Mouse (Mus musculus) embryonic stem cell, embryonic (primary cell): Measurements from ENCODE around the gene Cacng6.

Experiments used
- CTCF ChIA-PET, 4 experiments: fragments of 300-600 bp in 2 of 4; fragments of 350-600 bp in 2 of 4; sonication (Branson Sonifier 250); formaldehyde crosslinking; loops; one replicate each; lab custom pipeline; 2022; ENCODE audit warnings: inconsistent platforms in 2 of 4; lab: Charles Lee
- POLR2A ChIA-PET, 4 experiments: fragments of 300-600 bp in 2 of 4; fragments of 350-600 bp in 2 of 4; sonication (Branson Sonifier 250); formaldehyde crosslinking; loops; one replicate each; lab custom pipeline; 2022; ENCODE audit warnings: antibody characterized with exemption in 4 of 4, inconsistent platforms in 1 of 4; lab: Charles Lee

Cacng6 gene

GRCm38 (mm10) chr7:3440526-3440925, 16.5 kb downstream of the Cacng6 start:
- ChIA-PET CTCF (interaction anchor here (0.5 to 3.6 kb wide), 44 partner anchors 8 to 252 kb away, joined by 3 to 43 read pairs (median 4); partner anchors contain the start of genes Cacng6 (in 2 of the 4), Mboat7 (in 1 of the 4) and Tsen34 (in 1 of the 4)), POLR2A (interaction anchor here (0.6 to 6.9 kb wide), 46 partner anchors 8 to 265 kb away, joined by 3 to 78 read pairs (median 4); partner anchors contain the start of genes Mboat7 (in 3 of the 4), Cacng6 (in 2 of the 4), Tarm1 (in 1 of the 4) and Tsen34 (in 1 of the 4))

DNA sequence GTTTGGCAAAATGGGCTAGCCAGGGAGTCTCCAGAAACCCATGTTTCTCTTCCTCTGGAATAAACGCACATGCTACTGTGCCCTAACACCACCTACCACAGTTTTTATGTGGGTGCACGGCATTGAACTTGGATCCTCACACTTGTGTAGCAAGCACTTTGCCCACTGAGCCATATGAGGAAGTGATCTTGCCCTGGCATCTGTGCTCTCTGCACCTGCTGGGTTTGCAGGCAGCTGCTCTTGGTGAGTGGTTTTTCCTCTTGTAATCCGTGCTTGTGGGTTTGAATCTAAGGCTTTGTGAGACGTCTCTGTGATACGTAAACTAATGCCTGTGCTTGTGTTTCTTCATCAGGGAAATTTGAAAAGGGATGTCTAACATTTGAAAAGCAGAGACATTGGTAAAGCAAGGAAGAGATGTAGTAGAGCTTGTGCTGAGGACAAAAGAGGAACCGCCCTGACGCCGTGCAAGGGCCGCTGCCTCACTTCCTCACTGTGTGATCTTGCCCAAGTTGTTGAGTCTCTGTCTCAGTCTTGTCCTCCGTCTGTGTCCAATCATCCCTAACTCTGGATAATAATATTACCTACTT, 18.6 kb downstream of the Cacng6 start:
- ChIA-PET POLR2A (interaction anchor here in 3 of 4 experiments (0.7 to 6.9 kb wide), 6 partner anchors 8 to 32 kb away, joined by 3 to 78 read pairs (median 4); no protein-coding TSS in a partner anchor), CTCF (no interaction called here)

GRCm38 (mm10) chr7:3444678-3445077, 20.7 kb downstream of the Cacng6 start:
- CTCF ChIA-PET, result interaction anchor here in 1 of 4 experiments (0.6 kb wide), 1 partner anchor 136 kb away, joined by 3 read pairs; no protein-coding TSS in a partner anchor
- POLR2A ChIA-PET, result interaction anchor here (0.6 to 6.9 kb wide), 5 partner anchors 7 to 98 kb away, joined by 3 to 78 read pairs (median 3); no protein-coding TSS in a partner anchor

DNA sequence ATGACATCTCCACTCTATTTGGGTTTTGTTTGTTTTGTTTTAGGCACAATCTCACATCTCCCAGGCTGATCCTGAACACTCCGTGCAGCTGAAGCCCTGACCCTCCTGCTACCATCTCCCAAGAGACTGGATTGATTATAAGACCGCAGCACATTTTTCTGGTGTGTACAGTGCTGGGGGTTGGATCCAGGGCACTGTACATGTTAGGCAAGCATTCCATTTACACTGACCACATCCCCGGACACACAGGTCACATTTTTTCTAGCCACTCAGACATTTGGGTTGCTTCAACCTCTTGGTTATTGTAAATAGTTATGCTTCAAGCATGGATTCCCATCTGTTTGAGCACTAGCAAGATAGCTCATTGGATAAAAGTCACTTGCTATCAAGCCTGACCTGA, 22.6 kb downstream of the Cacng6 start:
- CTCF ChIA-PET, result interaction anchor here in 1 of 4 experiments (1.1 kb wide), 1 partner anchor 28 kb away, joined by 3 read pairs; no protein-coding TSS in a partner anchor
- POLR2A ChIA-PET, result interaction anchor here in 2 of 4 experiments (0.6 to 4.2 kb wide), 4 partner anchors 23 to 218 kb away, joined by 3 to 23 read pairs (median 4); partner anchors contain the start of gene Cacng6 (in 1 of the 2)

- POLR2A ChIA-PET, result interaction anchor here in 2 of 4 experiments (0.7 to 4.2 kb wide), 4 partner anchors 23 to 196 kb away, joined by 3 to 23 read pairs (median 4); partner anchors contain the start of gene Cacng6 (in 1 of the 2)
- CTCF ChIA-PET, result interaction anchor here in 1 of 4 experiments (1.1 kb wide), 1 partner anchor 28 kb away, joined by 3 read pairs; no protein-coding TSS in a partner anchor
Measured at GRCm38 (mm10) chr7:3447026-3447425, 23.0 kb downstream of the Cacng6 start.

- ChIA-PET CTCF (interaction anchor here (0.5 to 3.7 kb wide), 36 partner anchors 8 to 1022 kb away, joined by 3 to 43 read pairs (median 4); partner anchors contain the start of genes Myadm (in 1 of the 4) and Prkcg (in 1 of the 4)), POLR2A (interaction anchor here in 3 of 4 experiments (0.8 to 8.6 kb wide), 32 partner anchors 8 to 248 kb away, joined by 3 to 78 read pairs (median 4); partner anchors contain the start of genes Cacng6 (in 2 of the 3), Ndufa3 (in 2 of the 3), Myadm (in 1 of the 3) and Prkcg (in 1 of the 3))
Measured at GRCm38 (mm10) chr7:3448737-3449454, 24.9 kb downstream of the Cacng6 start.

- POLR2A ChIA-PET, result interaction anchor here in 2 of 4 experiments (0.6 to 8.6 kb wide), 37 partner anchors 9 to 243 kb away, joined by 3 to 78 read pairs (median 4); partner anchors contain the start of genes Mboat7 (in 2 of the 2), Ndufa3 (in 2 of the 2), Cacng6 (in 1 of the 2) and Tsen34 (in 1 of the 2)
- CTCF ChIA-PET, result interaction anchor here in 3 of 4 experiments (0.9 to 3.7 kb wide), 7 partner anchors 10 to 44 kb away, joined by 3 to 43 read pairs (median 4); partner anchors contain the start of gene Cacng6 (in 1 of the 3)
Measured at GRCm38 (mm10) chr7:3450671-3451070, 26.7 kb downstream of the Cacng6 start.

- ChIA-PET CTCF (interaction anchor here in 3 of 4 experiments (0.6 to 3.7 kb wide), 5 partner anchors 11 to 255 kb away, joined by 3 to 43 read pairs (median 4); no protein-coding TSS in a partner anchor), POLR2A (interaction anchor here in 3 of 4 experiments (0.5 to 8.6 kb wide), 37 partner anchors 9 to 242 kb away, joined by 3 to 78 read pairs (median 4); partner anchors contain the start of genes Cacng6 (in 1 of the 3), Mboat7 (in 1 of the 3), Ndufa3 (in 1 of the 3) and Tsen34 (in 1 of the 3))
Measured at GRCm38 (mm10) chr7:3451161-3451560, 27.2 kb downstream of the Cacng6 start.

GRCm38 (mm10) chr7:3452821-3453485, 29.0 kb downstream of the Cacng6 start:
- POLR2A ChIA-PET, result interaction anchor here (0.6 to 8.6 kb wide), 25 partner anchors 7 to 788 kb away, joined by 3 to 78 read pairs (median 4); partner anchors contain the start of genes Cacng6 (in 1 of the 4) and Mboat7 (in 1 of the 4)
- CTCF ChIA-PET, result interaction anchor here (0.5 to 1.9 kb wide), 15 partner anchors 13 to 1025 kb away, joined by 3 to 11 read pairs (median 4); no protein-coding TSS in a partner anchor

DNA sequence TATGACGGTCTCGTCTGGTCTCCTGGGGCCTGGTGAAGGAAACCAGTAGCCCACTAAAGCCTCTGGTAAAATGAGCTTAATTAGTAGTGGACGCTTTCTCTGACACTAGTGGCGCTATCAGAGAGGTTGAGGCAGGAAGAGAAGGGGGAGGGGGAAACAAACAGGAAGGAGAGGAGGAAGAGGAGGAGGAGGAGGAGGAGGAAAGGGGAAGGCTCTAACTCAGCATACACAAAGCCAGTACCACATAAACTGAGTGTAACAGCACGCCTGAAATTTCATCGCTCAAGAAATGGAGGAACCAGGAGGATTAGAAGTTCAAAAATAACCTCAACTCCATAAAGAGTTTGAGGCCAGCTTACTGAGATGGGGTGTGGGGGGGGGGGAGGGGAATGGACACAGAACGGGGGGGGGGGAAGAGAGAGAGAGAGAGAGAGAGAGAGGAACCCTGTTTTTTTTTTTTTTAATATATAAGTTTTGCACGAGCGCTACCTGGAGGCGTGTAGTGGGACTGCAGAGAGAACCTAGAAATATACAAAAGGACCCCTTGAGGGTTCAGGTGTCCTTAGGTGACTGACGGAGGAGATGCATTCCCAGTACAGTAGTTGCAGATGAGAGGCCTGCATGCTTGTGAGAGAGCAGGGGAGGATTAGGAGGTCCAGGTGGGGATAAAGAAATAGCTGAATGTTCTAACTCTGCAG, 29.6 kb downstream of the Cacng6 start:
- POLR2A ChIA-PET, result interaction anchor here in 2 of 4 experiments (0.8 to 8.6 kb wide), 13 partner anchors 9 to 241 kb away, joined by 3 to 78 read pairs (median 6); partner anchors contain the start of gene Cacng6 (in 1 of the 2)
- CTCF ChIA-PET, result interaction anchor here (0.5 to 1.9 kb wide), 18 partner anchors 13 to 1025 kb away, joined by 3 to 11 read pairs (median 3); partner anchors contain the start of genes Myadm (in 1 of the 4) and Prkcg (in 1 of the 4)

DNA sequence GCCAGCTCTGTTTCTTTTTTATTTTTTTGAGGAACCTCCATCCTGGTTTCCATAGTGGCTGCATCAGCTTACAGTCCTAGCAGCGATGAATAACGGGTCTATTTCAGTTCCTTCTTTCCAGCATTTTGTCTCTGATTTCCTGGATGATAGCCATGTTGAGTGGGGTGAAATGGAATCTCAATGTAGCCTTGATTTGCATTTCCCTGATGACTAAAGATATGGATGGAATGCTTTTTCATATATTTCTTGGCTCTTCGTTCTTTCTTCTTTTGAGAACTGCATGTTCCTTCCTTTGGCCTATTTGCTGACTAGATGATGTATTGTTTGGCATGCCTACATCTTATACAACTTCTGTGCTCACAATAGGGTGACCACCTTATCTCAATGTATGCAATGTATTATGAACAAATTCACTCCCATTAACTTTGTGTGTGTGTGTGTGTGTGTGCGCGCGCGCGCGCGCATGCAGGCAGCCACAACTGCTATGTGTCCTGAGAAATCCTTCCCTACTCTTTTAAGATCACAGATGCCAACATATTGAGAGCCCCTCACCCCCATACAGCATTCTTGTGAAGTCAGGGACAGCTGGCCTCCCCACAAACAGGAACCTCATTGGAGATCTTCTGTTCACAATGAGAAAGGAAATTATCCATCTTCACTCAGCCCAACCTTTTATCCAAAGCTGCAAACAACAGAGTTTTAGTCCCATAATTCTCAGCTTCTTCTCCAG, 33.3 kb downstream of the Cacng6 start:
- CTCF ChIA-PET, result interaction anchor here in 3 of 4 experiments (0.7 to 1.2 kb wide), 3 partner anchors 14 to 87 kb away, joined by 4 to 7 read pairs (median 5); no protein-coding TSS in a partner anchor
- POLR2A ChIA-PET, result interaction anchor here in 2 of 4 experiments (0.5 to 1.6 kb wide), 6 partner anchors 17 to 235 kb away, joined by 3 to 5 read pairs (median 3); partner anchors contain the start of gene Tsen34 (in 1 of the 2)

DNA sequence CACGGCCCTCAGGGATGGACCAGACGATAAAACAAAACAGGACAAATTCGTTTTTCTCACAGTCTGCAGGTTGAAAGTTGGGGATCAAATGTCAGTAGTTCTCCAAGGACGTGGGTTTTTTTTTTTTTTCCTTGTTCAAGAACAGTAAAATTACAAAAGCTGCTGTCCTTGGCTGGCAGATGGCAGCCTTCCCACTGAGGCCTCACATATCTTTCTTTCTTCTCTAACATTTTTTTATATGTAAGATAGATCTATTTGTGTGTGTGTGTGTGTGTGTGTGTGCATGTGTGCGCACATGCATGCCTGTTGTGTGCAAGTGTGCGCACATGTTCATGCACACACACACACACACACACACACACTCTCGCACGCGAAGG, 33.8 kb downstream of the Cacng6 start:
- CTCF ChIA-PET, result interaction anchor here in 3 of 4 experiments (0.7 to 1.2 kb wide), 3 partner anchors 14 to 87 kb away, joined by 4 to 7 read pairs (median 5); no protein-coding TSS in a partner anchor
- POLR2A ChIA-PET, result interaction anchor here in 2 of 4 experiments (0.5 to 3.8 kb wide), 6 partner anchors 7 to 235 kb away, joined by 3 to 16 read pairs (median 4); partner anchors contain the start of gene Tsen34 (in 1 of the 2)

DNA sequence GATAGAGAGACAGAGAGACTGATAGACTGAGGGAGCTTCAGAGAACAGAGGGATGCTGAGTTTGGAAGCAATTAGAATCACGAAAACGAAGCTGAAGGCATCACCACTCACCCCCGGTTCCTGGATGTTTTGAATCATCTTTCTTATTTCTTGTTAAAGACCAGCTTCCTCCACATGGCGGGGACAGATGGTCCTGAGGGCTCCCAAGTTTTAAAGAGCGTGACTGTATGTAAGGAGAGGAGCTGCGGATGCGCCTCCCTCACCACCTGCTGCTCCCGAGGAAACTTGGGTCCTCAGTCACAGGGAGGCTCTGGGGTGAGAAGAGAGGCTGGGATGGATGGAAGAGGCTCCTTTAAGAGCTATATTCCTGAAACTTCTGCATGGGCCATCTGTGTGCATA, 36.3 kb downstream of the Cacng6 start:
- ChIA-PET CTCF (interaction anchor here in 1 of 4 experiments (0.5 to 1.6 kb wide), 2 partner anchors 12 to 63 kb away, joined by 3 to 5 read pairs; no protein-coding TSS in a partner anchor), POLR2A (interaction anchor here in 2 of 4 experiments (0.5 to 3.8 kb wide), 10 partner anchors 9 to 236 kb away, joined by 3 to 16 read pairs (median 4); no protein-coding TSS in a partner anchor)

GRCm38 (mm10) chr7:3463306-3463705, 39.3 kb downstream of the Cacng6 start:
- ChIA-PET CTCF (interaction anchor here in 1 of 4 experiments (0.6 kb wide), 1 partner anchor 24 kb away, joined by 3 read pairs; no protein-coding TSS in a partner anchor), POLR2A (interaction anchor here in 1 of 4 experiments (0.6 to 1.5 kb wide), 6 partner anchors 11 to 124 kb away, joined by 4 to 9 read pairs (median 5); no protein-coding TSS in a partner anchor)

DNA sequence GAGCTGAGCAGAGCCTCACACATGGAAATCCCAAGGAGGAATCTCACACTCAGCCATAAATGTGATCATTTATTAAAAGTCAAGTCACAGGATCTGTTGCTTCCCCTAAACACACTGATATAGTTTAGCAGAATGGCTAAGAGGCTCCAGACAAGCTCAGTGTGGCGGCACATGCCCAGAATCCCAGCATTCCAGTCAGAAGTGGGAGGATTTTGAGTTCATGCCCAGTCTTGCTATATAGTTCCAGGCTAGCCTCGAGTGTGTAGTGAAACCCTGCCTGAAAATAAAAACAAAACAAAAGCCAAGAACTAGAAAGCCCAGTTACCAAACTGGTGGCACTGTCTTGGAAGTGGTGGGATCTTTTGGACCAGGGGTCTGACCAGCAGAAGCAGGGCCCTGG, 44.6 kb downstream of the Cacng6 start:
- CTCF ChIA-PET, result interaction anchor here in 1 of 4 experiments (0.6 kb wide), 1 partner anchor 29 kb away, joined by 8 read pairs; no protein-coding TSS in a partner anchor
- POLR2A ChIA-PET, result interaction anchor here in 1 of 4 experiments (0.9 to 1.2 kb wide), 2 partner anchors 20 to 45 kb away, joined by 3 read pairs; partner anchors contain the start of gene Cacng6
